Mouse (Mus musculus) liver, embryonic 11.5 days (tissue): ENCODE data around the gene Aspg. TPM values are rescaled to one million over a fixed set of nuclear protein-coding genes. Genes with fewer than 3 reads are reported as not detected.

Experiments used
- ATAC-seq: fragments of 200-750 bp; cut with Nextera tagmentation; replicated peaks from 2 replicates; pipeline ENCODE4 v1.8.0; 2017; ENCODE audit warnings: moderate number of reproducible peaks, mild to moderate bottlenecking, moderate TSS enrichment, moderate library complexity; ENCODE audit not compliant: low FRiP score
- DNase-seq: peaks from one replicate; pipeline ENCODE4 v3.0.0-alpha.2; 2017; ENCODE audit warnings: low spot score
- H3K27ac ChIP-seq: fragments of 300-500 bp; sonication (generic); 2 replicates; pipeline ENCODE4 v1.5.1; 2014; ENCODE audit warnings: mild to moderate bottlenecking, low read depth, low read length, control low read depth
- H3K27me3 ChIP-seq: fragments of 300-500 bp; sonication (generic); replicated peaks from 2 replicates; pipeline ENCODE4 v1.6.1; 2014; ENCODE audit warnings: low read length, mixed read lengths; ENCODE audit not compliant: control insufficient read depth, insufficient read depth
- H3K36me3 ChIP-seq: fragments of 300-500 bp; sonication (generic); 2 replicates; pipeline ENCODE4 v1.6.1; 2014; ENCODE audit warnings: mild to moderate bottlenecking, low read length, moderate library complexity, mixed read lengths; ENCODE audit not compliant: control insufficient read depth, insufficient read depth
- H3K4me1 ChIP-seq: fragments of 300-500 bp; sonication (generic); replicated peaks from 2 replicates; pipeline ENCODE4 v1.6.1; 2014; ENCODE audit warnings: low read length, mixed read lengths; ENCODE audit not compliant: control insufficient read depth, insufficient read depth
- H3K4me2 ChIP-seq: fragments of 300-500 bp; sonication (generic); 2 replicates; pipeline ENCODE4 v1.6.1; 2014; ENCODE audit warnings: mild to moderate bottlenecking, control low read depth, moderate library complexity
- H3K4me3 ChIP-seq: fragments of 300-500 bp; sonication (generic); 2 replicates; pipeline ENCODE4 v1.5.1; 2014; ENCODE audit warnings: low read depth, low read length, control low read depth
- H3K9ac ChIP-seq: fragments of 300-500 bp; sonication (generic); 2 replicates; pipeline ENCODE4 v1.6.1; 2014; ENCODE audit warnings: low read depth, low read length, control low read depth
- H3K9me3 ChIP-seq: fragments of 300-500 bp; sonication (generic); 2 replicates; pipeline ENCODE4 v1.6.1; 2016; ENCODE audit warnings: low read length, inconsistent platforms, mixed read lengths; ENCODE audit not compliant: control insufficient read depth
- WGBS: fragments of 180-500 bp; shearing (Covaris S2); extraction: QIAGEN DNeasy Blood & Tissue Kit; methylation state at CpG from one replicate; pipeline ENCODE4 v1.1.7; 2014; 5-methylcytosine and 5-hydroxymethylcytosine counted together
- polyA plus RNA-seq: library from polyadenylated mRNA; unstranded; fragments of >200 nt; fragmentation: Nextera tagmentation; extraction: Ambion mirVana; gene quantifications from 2 replicates; pipeline ENCODE4 v1.2.1, GENCODE M21; 2014

The Aspg gene
- polyA plus RNA-seq, 1 experiment from 2014 or later = 0.73 TPM

DNA sequence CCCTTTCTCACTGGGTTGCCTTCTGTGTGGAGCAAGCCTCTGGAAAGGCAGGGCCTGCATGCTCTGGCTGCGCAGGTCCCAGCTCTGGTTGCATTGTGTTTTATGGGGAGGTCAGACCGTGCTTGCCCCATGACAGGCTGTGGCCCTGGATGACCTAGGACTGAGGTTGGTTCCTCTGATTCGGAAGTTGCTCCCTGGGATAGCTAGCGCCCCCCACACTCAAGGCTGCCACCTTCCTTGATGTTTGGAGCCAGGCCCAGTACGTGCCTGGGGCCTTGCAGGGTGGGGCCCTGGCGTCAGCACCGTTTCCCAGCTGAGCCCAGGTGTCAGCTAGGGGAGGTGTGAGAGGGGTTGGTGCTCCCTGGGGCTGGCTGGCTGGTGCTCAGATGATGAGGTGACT lies 43.5 kb downstream of the Aspg start:
- Histone ChIP-seq H3K9ac (no peak overlapping the region), H3K9me3 (no peaks in the 10 kb centered on the region), H3K36me3 (no peaks in the 10 kb centered on the region), H3K4me3 (no peak overlapping the region), H3K27me3 (peaks cover 34% of the 10 kb centered on the region), H3K4me1 (peaks cover 18% of the 10 kb centered on the region), H3K4me2 (no peak overlapping the region), H3K27ac (no peak overlapping the region)
- 60% methylated on average over 7 of the region's 7 CpGs for WGBS
- no peak for DNase-seq
- ATAC-seq = no peak

DNA sequence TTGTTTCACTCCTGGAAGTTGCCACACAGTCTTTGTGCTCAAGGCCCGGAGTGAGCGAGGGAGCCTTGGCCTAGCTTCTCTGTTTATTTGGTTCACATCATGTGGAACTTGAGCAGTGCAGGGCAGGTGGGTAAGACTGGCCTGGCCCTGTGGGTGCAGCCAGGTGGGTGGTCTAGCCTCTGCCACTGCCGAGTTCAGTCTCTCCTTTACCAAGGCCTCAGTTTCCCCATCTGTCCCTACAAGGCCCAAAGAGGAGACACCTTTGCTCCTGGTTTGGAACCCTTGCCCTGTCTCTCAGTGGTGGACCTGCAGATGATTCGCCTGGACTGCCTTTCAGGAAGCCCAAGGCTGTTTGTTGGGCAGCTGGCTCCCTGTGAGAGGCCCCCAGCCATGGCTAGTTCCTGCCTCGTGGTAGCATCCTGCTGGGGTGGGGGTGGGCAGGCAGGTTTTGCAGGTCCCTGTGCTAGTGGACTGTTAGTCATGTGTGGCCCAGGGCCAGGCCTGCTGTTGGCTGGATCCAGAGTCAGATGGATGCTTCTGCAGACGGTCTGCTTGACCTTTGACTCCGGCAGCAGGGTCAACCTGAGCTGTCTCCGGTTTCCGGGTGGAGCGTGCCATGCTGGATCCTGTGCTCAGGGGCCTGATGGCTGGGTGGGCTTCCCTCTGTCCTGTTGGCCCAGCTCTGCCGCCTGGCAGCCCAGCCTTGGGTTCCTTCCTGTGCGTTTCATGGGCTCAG lies 44.9 kb downstream of the Aspg start:
- no peak for DNase-seq
- H3K4me2 ChIP-seq = no peak overlapping the region

DNA sequence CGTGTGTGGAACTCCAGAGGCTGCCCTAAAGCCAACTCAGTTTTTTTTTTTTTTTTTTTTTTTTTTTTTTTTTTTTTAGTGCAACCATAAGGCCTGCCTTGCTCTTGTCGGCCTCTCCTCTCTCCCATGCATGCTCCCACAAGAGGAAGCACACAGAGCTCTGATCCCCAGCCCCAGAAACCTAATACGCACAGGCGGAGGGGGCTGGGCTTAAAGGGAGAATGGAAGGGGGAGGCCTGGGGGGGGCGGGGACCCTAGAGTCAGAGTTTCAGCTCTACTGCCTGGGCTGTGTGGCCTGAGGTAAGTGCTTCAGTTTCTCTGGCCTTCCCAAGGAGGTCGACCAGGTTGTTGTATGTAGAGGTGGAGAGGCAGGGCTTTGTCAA lies 45.5 kb downstream of the Aspg start:
- Histone ChIP-seq H3K27ac (no peak overlapping the region), H3K36me3 (no peaks in the 10 kb centered on the region), H3K4me3 (no peak overlapping the region), H3K9me3 (no peaks in the 10 kb centered on the region), H3K9ac (no peak overlapping the region), H3K27me3 (peaks cover 14% of the 10 kb centered on the region), H3K4me1 (peaks cover 12% of the 10 kb centered on the region), H3K4me2 (no peak overlapping the region)
- ATAC-seq (no peak), DNase-seq (no peak)
- 38% methylated on average over 6 of the region's 6 CpGs for WGBS

More for the DNA sequence above, 44.9 kb downstream of the Aspg start:
- H3K9ac ChIP-seq = no peak overlapping the region
- ATAC-seq = 0 out of 2 replicates have a peak, but pooled peaks have one; percentile 7
- peaks cover 20% of the 10 kb centered on the region for H3K27me3 ChIP-seq
- H3K4me3 ChIP-seq = no peak overlapping the region
- peak overlapping the region; percentile 32; the same call in 1 of the 2 replicates for H3K27ac ChIP-seq
- peaks cover 16% of the 10 kb centered on the region for H3K4me1 ChIP-seq
- no peaks in the 10 kb centered on the region for H3K9me3 ChIP-seq
- WGBS = 45% methylated on average over 12 of the region's 12 CpGs
- no peaks in the 10 kb centered on the region for H3K36me3 ChIP-seq

DNA sequence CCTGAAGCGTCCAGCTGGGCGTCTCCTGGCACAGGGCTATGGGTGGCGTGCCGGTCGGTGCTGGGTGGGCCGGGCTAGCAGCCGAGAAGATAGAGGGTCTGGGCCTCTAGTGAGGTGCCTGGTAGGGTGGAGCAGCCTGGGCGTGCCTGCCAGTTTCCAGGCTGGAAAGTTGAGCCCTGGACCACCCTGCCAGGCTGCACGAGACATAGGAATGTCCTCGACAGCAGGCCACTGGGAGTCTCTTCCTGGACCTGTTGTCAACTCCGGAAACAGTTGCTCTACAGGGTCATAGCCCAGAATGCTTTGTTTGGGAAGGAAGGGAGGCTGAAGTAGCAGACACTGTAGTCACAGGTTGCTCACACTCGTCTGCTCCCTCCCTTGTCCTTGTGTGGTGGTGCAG lies 47.1 kb downstream of the Aspg start:
- Histone ChIP-seq H3K9ac (no peak overlapping the region), H3K4me1 (peaks cover 10% of the 10 kb centered on the region), H3K36me3 (no peaks in the 10 kb centered on the region), H3K4me2 (no peak overlapping the region), H3K27me3 (0 out of 2 replicates have a peak, but pooled peaks cover 4% of the 10 kb centered on the region), H3K27ac (no peak overlapping the region), H3K4me3 (no peak overlapping the region), H3K9me3 (no peaks in the 10 kb centered on the region)
- DNase-seq (no peak), ATAC-seq (no peak)
- WGBS = 76% methylated on average over 12 of the region's 12 CpGs

DNA sequence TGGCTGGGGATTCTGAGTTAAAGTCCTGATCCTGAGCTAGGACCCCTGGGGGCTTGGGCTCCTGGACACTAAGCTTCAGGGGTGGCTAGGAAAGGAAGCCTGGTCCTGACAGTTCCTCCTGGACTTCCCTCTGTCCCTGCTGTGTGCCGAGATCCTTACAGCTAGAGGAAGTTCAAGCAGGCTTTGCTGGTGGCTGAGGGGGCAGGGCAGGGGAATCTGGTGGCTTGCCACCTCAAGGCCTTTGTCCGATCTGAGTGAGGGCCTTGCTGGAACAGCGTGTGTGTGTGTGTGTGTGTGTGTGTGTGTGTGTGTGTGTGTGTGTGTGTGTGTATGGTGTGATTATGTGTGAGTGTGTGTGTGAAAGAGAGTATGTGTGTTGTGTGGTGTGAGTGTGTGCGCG lies 48.0 kb downstream of the Aspg start:
- Histone ChIP-seq H3K9me3 (no peaks in the 10 kb centered on the region), H3K27ac (no peak overlapping the region), H3K36me3 (no peaks in the 10 kb centered on the region), H3K4me2 (no peak overlapping the region), H3K4me1 (peaks cover 10% of the 10 kb centered on the region), H3K9ac (no peak overlapping the region), H3K4me3 (no peak overlapping the region), H3K27me3 (no peaks in the 10 kb centered on the region)
- 46% methylated on average over 5 of the region's 5 CpGs for WGBS
- no peak for ATAC-seq
- DNase-seq = no peak

DNA sequence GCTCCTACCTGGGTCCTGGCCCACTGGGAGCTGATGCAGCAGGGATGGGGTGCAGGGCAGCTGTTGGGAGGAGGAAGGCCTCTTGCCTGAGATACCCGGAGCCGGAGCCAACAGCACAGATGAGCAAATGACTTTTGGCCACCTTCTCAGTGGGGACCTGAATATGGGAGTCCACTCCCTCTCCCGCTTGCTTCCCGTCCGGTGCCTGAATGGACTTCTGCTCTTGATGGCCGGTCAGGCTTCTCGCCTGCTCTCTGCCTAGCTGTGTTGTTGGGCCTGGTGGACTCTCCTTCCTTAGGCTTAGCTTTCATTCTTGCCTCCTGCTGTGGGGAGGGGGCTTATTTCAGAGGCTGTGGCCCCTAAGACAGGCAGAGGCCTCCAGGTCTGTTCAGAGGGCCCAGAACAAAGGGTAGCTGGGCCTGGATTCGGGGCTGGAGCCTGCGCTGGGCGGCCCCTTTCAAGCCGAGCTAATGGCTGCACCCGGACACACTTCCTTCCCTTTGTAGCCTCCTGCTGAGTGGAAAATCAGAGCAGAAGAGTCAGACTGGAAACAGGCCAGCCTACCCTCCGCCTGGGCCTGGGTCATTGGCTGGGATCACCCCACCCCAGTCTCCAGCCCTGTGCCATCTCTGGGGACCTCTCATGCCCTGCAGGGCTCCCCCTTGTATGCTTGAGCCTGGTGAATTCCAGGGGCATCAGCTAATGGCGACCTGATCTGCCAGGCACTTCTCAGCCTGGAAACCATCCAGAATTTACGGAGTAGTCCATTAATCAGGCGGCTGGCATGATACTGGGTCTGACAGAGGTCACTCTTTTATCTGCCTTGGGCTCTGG lies 49.0 kb downstream of the Aspg start:
- H3K9ac ChIP-seq = no peak overlapping the region
- no peaks in the 10 kb centered on the region for H3K9me3 ChIP-seq
- H3K36me3 ChIP-seq = no peaks in the 10 kb centered on the region
- ATAC-seq (no peak), DNase-seq (no peak)
- no peak overlapping the region for H3K4me2 ChIP-seq
- H3K27ac ChIP-seq = no peak overlapping the region
- H3K27me3 ChIP-seq = no peaks in the 10 kb centered on the region
- no peak overlapping the region for H3K4me3 ChIP-seq
- peaks cover 10% of the 10 kb centered on the region for H3K4me1 ChIP-seq
- WGBS = 68% methylated on average over 16 of the region's 16 CpGs

DNA sequence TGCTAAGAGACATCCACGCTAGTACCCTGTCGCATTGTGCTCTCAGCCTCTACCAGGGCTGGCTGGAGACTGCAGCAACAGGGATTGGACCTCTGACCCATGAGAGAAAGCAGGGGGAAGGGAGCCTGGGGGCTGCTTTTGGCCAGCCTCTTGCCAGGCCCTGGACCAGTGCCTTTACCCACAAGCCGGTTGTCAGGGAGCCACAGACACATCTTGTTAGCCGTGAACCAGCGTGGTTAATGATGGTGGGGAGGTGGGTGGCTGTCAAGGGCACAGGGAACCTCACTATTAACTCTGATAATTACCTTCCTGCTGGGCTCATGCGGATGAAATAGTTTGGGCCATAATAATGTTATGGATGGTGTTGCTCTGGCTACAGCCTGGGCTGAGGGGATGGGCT lies 50.3 kb downstream of the Aspg start:
- DNase-seq (no peak), ATAC-seq (no peak)
- no peak overlapping the region for H3K9ac ChIP-seq
- H3K4me1 ChIP-seq = peaks cover 3% of the 10 kb centered on the region
- H3K27ac ChIP-seq = no peak overlapping the region
- H3K9me3 ChIP-seq = no peaks in the 10 kb centered on the region
- no peak overlapping the region for H3K4me2 ChIP-seq
- H3K27me3 ChIP-seq = no peaks in the 10 kb centered on the region
- no peaks in the 10 kb centered on the region for H3K36me3 ChIP-seq
- no peak overlapping the region for H3K4me3 ChIP-seq
- 81% methylated on average over 6 of the region's 6 CpGs for WGBS

DNA sequence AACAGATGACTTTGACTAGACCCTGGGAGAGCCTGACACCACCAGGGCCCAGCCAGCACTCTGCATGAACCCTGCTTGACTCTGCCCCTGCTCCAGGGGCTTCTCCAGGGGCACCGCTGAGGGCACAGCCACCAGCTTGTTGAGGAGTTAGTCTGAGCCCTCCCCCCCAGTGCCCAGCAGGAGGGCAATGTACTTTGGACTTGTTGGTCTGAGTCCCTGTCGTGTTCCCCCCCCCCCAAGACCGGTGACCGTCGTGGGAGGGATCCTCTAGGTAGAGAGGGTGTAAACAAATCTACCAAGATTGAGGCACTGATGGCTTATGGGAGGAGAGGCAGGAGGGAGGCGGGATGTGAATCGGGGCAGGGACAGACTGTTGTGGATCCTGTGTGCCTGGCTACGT lies 51.8 kb downstream of the Aspg start:
- 64% methylated on average over 8 of the region's 8 CpGs for WGBS
- Histone ChIP-seq H3K4me2 (no peak overlapping the region), H3K4me1 (peaks cover 5% of the 10 kb centered on the region; the same call in 1 of the 2 replicates), H3K36me3 (no peaks in the 10 kb centered on the region), H3K4me3 (no peak overlapping the region), H3K27ac (no peak overlapping the region), H3K9me3 (no peaks in the 10 kb centered on the region), H3K27me3 (no peaks in the 10 kb centered on the region), H3K9ac (no peak overlapping the region)
- DNase-seq = no peak
- no peak for ATAC-seq
